Mouse (Mus musculus) yolk sac, embryonic 10.5 days (tissue): ENCODE measurements around the gene Lpin1.

ENCODE experiments used
- DNase-seq: peaks from one replicate; pipeline ENCODE4 v3.0.0-alpha.2; 2017; ENCODE audit warnings: low spot score

The Lpin1 gene

DNA sequence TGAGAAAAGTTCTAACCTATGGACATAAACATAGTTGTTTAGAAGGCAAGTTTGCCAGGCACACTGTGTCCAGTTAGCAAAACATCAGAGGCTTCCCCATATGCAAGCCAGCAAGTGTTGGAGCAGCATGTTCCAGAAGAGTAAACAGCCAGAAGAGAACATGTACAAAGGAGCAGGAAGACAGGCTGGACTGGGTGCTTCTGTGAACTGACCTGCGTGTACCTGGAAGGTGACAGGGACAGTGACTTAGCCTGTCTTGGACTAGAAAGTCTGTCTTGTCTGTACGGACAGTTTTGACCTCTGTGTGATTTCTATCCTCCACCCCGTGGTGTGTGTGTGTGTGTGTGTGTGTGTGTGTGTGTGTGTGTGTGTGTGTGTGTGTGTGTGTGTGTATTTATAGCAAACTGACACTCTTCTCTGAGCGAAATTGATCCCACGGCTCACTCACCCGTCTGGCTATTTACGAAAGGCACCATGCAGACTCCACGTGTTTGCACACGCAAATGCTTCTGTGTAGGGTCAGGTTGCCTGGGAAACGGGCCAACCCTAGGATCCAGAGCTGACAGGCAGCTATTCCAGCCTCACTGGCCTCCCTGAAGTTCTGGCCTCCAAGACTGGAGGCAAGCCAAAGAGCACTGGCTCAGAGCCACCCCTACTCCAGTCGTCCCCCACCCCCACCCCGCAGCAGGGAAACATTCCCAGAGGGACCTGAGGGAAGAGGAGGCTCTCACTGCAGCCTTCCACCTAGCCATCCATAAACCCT is 7.9 kb upstream of the Lpin1 start:
- DNase-seq: peak; percentile 32

DNA sequence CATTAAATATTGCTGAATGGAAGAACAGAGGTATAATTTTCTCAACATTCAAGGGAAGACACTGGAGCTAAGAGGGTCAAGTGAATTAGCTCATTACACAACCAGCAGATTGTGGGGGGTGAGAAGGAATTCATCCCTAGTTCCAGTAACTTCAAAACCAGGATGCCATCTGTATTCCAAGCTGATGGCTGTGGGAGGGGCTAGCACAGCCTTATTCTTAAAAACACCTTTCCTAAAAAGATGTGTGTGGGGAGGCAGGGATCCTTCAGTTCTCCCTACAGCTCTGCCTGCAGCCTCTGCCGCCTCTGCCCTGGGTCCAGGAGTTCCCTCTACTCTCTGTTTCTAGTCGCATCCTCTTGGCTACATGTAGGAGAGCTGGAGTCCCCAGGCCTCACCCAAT is 5.0 kb upstream of the Lpin1 start:
- no peak for DNase-seq

DNA sequence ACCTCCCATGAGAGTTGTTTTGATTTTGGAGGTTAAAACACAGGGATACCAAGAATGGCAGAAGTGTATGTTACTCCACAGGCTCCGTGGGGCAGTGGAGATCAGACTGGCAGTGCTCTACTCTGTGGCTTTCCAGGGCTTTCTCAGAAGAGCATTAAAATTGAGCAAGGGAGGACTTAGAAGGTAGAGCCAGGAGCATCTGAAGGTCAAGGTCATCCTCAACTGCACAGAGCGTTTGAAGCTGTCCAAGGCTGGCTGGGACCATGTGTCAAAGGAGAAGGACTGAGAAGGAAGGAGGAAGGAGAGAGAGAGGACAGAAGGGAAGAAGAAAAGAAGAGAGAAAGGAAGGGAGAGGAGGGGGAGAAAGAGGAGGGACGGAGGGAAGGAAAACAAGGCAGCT is 3.8 kb upstream of the Lpin1 start:
- DNase-seq: no peak

DNA sequence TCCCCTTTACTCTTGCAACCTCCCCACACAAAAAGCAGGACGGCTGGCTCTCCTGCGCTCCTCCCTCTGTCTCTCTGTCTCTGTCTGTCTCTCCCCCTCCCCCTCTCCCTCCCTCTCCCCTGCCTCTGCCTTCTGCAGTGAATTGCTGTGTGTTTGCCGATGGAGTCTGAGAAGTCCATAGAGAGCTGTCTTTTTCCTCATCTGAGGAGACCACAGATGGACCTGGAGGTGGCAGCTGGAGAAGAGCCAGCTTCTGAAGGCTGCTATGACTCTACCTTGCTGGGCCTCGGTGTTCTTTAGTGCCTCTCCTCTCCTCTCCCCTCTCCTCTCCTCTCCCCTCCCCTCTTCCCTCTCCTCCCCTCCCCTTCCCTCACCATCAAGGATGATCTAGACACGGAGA is 5.1 kb downstream of the Lpin1 start:
- DNase-seq: no peak

DNA sequence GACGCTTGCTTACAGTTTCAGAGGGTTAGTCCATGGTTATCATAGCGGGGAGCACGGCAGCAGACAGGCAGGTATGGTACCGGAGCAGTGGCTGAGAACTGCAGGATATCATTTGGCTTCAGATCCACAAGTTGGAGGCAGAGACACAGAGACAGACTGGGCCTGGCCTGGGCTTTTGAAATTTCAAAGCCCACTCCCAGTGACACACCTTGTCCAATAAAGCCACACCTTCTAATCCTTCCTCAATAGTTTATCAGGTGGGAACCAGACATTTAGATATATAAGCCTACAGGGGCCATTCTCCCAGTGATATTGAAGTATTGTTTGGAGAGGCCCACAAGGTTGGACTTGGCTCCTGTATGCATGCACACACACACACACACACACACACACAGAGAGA is 8.5 kb downstream of the Lpin1 start:
- DNase-seq: no peak

DNA sequence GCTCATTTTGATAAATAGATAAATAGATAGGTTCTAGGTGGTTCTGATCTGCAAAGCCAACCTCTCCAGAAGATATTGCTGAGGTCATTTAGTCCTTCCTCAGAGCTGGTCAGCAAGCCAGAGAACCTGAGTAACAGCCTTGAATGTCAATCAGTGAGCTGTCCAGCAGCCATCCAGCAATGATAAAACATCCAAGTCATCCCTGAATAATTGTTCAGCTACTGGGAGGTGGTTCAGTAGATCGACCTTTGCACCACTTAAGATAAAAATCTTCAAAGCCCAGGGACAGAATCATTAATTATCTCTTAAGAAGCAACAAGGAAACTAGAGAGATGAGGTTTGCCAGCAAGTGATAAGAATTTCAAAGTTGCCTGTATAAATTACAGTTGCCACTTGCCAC is 10.4 kb downstream of the Lpin1 start:
- DNase-seq: no peak

DNA sequence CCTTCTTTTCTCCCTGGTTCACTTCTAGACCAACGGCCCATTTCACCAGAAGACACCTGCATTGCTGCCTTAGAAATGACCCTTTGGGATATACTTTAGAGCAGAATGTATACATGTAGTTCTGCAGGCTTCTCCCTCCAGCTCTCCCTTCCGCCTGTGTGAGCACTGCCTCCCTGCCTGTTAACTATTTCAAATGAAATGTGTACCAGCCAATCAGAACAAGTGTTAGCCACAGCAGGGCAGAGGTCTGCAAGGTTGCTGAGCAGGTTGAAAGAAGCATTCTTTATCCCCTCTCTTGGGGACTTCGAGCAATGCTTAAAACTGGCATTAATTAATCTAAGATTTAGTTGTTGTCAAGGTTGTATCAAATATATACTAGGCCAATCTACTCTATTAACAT is 11.4 kb downstream of the Lpin1 start:
- no peak for DNase-seq

DNA sequence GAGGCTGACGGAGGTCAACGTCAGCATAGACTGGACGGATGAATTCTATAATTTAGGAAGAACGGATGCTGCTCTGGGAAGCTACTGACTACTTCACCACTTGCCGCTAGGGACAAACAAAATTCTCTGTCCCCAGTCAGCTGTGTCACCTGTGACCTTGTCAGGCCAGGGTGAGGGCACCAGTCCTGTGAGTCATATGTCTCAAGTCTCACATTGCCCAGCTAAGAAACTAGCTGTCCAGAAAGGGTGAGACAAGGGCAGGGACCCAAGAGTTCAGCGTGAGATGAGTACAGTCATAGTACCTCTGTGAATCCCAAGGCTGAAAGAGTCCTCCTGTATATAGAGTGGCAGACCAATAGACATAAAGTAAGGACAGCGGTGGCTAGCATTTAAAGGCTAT is 17.0 kb downstream of the Lpin1 start:
- no peak for DNase-seq

DNA sequence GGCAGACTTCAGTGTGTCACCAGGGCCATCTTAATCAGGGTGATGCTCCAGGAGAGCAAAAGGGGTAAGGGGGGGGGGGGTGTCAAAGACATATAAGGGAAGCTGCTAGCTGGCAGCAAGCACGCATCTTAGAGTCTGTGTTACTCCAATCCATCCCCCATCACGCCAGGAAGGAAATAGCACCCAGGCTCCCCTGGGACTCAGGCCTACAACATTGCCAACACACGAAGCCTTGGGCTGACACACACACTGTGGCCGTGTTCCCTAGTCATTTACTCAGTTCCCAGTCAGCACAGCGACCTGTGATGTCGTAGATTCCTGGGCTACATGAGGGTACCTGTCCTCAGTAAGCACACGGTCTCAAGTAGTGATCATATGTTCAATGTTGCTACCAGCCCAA is 17.8 kb downstream of the Lpin1 start:
- DNase-seq: no peak

DNA sequence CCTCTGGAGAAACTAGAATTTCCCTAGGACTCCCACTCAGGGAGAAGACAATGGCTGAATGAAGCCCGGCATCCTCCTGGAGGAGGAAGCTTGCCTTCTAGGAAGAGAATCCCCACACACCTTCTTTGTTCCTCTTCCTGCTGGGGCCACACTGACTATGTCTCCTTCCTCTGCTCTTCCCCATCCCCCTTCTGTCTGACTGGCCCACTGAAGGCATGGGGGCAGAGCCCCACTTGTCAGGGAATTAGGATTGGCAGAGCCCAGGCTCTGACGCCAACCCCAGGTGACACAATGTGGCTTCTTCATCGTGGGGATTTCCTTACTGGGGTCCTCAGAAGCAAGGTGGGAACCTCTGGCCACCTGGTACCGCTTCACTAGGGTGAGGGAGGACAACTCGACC is 18.3 kb downstream of the Lpin1 start:
- DNase-seq: no peak

DNA sequence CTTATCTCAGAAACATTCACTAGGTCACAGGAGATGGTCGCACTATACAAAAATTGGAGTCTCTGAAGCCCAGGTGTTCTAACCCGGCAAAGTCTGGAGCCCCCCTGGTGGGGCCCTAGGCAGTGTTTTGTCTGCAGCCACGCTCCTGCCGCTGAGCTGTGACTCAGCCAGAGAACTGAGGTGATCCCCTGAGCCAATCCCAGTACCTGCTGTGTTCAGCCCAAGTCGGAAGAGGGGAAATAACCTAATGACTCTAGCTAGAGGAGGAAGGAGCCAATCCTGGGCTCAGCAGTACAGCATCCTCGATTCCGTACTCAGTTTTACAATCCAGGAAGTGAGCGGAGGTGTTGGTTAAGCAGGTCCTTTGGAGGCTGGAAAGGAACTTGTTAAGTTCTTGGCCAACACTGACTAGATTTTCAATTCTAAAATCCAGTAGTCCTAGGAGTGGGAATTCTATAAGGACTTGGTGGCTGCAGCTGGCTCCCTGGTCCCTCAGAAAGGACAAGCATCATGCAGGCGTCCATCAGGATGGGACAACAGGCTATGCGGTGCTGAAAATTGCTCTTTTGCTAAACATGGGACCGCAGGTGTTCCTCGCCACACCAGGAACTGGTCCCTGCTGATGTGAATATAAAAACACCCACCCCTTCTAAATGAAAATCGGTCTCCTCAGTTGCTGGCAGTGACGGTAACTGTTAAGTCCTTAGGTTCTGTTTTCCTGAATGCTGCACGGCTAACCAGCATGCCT is 19.1 kb downstream of the Lpin1 start:
- DNase-seq: peak; percentile 85

DNA sequence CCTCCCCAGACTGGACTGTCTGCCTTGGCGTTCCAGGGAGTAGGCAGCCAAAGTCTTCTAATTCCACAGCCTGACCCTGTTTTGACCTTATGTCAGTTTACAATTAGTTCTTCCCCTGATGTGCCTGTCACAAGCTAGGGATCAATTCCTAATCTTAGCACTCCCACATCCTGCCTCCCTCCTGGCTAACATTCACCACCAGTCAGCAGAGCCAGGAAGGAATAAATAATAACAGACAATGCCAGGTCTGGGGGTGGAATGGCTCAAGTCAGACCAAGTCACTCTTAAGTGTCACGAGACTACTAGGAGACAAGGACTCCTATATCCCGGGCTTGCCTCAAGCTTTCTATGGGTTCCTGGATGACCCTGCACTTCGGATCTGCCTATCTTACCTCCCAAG is 20.8 kb downstream of the Lpin1 start:
- DNase-seq: no peak

DNA sequence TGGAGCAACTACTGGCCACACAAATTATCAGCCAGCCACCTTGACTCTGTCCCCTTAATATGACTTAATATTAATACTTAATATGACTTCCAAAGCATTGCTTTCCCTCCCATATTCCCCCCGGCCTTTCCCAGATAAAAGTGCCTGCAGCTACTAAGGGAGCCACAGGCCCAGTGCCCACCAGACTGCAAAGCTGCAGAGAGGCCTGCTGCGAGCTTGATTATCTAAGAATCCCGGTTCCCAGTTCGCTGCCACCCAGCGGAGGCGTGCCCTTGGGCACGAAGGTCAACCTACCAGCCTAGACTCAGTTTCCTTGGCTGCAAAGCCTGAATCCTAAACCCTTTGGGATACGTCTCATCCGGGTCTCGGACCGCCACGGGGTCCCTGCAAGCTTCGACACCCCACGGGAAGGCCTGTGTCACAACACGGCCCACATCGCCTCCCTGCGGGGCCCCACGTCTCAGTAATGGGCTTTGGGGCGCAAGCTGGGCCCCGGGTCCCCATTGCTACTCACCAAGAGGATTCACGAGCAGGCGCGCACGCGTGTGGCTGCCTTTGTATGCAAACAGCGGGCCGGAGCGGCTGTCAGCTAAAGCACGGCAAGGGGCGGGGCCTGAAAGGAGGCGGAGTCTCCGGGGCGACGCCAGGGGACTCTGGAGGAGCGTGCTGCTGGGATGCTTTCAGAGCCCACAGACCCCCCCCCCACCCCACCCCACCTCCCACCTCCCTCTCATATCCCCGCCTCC is 21.4 kb downstream of the Lpin1 start:
- peak; percentile 87 for DNase-seq

DNA sequence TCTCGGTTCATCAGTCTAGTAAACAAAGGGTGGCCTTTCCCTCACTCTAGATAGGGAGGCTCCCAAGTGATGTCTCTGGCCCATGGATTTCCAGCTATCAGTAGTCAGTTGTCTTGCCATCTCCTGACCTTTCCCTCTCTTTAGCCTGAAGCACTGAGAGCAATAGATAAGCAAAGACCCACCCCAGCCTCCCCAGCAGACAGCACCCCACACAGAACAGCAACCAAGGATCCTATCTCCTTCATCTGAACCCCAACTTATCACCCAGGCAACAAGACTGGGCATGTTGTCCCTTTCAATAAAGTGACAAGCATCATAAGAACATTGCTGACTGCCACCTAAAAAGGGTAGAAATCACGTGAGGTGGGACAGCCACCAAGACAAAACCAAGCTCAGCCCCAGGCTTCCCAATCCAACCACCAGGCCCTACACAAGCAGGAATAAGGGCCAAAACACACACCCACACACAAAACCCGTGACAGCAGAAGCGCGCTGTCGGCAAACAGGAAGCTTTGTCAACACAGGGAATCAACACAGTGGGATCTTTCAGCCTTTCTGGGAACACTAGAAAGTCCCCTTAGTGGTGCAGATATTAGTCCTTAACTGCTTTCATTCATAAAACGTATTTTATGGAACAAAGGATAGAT is 22.2 kb downstream of the Lpin1 start:
- no peak for DNase-seq

DNA sequence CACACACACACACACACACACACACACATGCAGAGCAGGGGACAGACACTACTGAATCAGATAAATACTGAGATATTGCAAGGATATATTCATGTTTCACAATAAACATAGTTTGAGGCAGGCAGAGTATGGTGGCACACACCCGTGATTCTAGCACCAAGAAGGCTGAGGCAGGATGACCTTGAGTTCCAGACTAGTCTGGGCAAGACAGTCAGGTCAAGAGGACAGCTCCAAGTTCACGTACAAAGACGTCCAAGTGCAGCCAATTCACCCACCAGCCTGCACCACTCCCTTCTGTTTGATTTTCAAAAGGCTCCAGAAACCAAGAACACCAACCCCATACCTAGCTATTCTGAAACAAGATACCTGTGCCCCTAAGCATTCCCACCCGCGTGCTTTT is 23.0 kb downstream of the Lpin1 start:
- DNase-seq: no peak

DNA sequence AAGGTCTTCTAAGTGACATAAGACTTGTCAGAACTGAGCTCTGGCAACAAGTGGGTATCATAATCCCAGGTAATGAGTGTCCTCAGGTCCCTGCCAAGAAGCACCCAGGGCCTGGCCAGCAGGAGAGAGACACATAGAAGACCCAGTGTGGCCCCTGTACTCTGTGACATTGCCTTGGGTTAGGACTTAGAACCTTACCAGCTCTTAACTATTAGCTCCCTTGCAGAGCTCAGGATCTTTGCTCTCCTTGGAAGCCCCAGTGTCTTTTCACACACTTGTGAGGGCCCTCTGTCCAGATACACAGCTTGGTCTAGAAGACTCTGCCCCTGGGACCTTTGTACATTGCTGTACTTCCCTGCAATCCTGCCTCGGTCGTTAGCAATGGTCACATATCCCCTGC is 23.7 kb downstream of the Lpin1 start:
- DNase-seq: no peak

DNA sequence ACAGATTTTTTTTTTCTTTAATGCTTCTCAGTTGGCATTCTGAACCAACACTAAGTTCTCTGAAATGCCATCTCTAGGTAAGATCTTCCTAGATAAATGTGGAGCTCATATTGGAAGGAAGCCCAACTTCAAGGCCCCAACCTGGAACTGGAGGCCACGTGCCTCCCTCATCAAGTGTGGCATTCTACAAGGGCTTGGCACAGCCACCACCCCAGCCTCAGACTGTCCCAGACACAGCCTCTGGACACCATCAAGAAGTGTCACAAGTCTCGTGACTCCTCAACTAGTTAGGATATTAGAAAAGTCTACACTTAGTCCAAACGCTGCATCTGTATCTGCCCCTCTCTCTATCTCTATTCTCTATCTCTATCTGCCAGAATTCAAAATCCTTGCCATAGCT is 25.8 kb downstream of the Lpin1 start:
- no peak for DNase-seq

DNA sequence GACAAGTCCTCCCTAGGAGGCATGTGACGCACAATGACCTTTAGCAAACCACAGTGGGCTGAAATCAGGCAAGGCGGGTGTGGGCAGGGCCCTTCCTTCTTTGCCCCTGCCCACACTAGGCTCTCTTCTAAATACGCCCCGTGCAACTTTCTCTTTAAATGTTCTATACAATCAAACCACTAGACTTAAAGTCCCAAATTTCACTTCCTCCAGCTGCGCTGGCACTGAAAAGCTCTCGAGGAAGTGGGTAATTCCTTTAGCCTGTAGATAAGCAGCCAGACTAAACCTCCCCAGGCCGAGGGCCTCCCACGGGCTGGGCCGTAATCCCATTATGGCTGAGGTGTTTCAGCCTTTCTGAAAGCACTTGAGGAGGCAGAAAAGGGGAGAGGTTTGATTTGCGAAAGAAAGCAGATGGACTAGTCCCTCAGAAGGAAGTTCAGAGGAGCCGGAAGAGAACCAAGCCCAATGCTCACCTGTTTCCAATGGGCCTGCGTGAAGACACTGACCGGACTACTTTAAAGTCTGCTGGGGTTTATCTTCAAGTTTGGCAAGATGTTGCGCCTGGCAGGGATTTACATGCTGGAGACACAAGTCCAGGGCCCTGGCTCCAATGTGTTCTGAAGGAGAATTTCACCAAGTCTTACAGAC is 26.6 kb downstream of the Lpin1 start:
- no peak for DNase-seq

DNA sequence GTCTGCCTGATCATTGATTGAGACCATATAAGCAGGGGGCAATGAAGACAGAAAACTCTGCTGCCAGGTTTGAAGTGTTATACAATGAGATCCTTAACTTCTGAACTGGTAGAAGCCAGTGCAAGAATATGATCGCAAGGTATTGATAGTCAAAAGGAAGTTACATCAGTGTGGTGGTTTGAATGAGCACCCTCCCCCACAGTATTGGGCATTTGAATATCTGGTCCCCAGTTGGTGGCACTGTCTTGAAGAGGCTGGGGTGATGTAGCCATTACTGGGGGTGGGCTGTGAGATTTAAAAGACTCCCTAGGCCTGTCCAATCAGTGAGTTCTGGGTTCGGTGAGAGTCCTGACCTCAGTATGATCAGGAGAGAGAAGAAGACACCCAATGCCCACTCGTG is 27.5 kb downstream of the Lpin1 start:
- no peak for DNase-seq

DNA sequence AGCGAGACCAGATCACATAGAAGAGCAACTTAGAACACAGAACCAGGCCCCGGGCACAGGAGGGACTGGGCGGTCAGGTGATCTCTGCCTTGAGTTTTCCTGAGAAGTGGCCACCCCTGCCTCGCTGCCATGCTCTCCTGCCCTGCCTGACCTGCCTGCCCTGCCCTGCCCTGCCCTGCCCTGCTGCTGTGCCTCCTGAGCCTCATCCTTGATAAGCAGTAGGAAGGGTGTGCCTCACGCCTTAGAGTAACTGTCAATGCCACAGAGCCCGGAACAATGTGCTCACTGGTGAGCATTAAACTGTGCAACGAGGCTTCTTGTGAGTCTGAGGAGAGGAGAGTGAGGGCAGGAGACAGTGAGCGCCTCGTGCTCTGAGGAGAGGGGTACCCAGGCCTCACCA is 30.5 kb downstream of the Lpin1 start:
- no peak for DNase-seq

DNA sequence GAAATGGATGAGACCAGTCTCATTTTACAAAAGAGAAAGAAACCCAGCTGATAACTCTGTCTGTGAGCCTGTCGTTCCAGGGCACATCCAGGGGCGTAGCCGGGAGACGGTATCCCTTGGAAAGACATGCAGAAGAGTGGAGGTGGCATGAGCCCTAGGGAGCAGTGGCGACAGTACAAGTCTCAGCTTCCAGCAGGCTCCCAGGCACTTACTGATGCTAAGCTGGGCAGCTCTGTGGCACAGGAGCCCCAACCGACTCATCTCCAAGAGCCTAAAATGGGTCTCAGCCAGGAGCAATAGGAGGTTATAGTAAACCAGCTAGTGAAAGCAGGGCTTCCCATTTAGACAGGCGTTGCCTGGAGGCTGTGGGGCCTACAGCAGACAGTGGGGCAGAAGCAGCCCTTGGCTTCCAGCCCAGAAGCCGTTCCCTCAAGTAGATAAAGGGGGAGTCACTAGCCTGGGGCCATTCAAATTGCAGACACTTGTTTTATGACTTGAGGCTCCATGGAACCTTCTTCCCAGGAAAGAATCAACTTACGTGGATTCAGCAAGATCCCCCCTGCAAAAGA is 33.0 kb downstream of the Lpin1 start:
- no peak for DNase-seq

DNA sequence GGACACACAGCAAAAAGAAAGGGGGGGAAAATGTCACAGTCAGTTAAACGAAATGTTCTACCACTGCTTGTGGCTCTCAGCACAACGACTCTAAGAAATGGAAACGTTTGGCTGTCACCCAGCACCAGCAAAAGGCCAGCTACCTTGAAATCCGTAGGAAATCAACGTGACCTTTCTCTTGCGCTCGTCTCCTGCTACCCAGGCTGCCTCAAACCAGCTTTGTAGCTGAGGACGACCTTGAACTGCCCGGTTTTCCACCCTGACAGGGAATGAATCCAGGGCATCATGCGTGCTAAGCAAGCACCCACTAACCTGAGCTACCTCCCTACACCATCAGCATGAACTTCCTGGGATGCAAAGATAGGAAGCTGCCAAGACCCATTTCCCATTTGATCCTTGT is 39.5 kb downstream of the Lpin1 start:
- DNase-seq: no peak
